Mouse (Mus musculus) forebrain, embryonic 11.5 days (tissue): Measurements from ENCODE around the gene Rap1gds1. TPM values are rescaled to one million over a fixed set of nuclear protein-coding genes. Genes with fewer than 3 reads are reported as not detected.
A peak's percentile ranks its signal among the peaks of the same experiment; 100 is the strongest.

Experiments
- ATAC-seq: fragments of 200-750 bp; cut with Nextera tagmentation; replicated peaks from 2 replicates; pipeline ENCODE4 v1.8.0; 2017; ENCODE audit warnings: moderate TSS enrichment; ENCODE audit not compliant: low FRiP score
- DNase-seq: peaks from one replicate; pipeline ENCODE4 v3.0.0-alpha.2; 2017; ENCODE audit warnings: low spot score
- H3K27ac ChIP-seq: fragments of 300-500 bp; sonication (generic); 2 replicates; pipeline ENCODE4 v1.5.1; 2014; ENCODE audit warnings: low read depth, low read length
- H3K27me3 ChIP-seq: fragments of 300-500 bp; sonication (generic); 2 replicates; pipeline ENCODE4 v1.6.1; 2014; ENCODE audit warnings: mild to moderate bottlenecking, low read length, mixed read lengths; ENCODE audit not compliant: control insufficient read depth, insufficient read depth
- H3K36me3 ChIP-seq: fragments of 300-500 bp; sonication (generic); 2 replicates; pipeline ENCODE4 v1.6.1; 2014; ENCODE audit warnings: mild to moderate bottlenecking, low read length, moderate library complexity, mixed read lengths; ENCODE audit not compliant: control insufficient read depth, insufficient read depth
- H3K4me1 ChIP-seq: fragments of 300-500 bp; sonication (generic); replicated peaks from 2 replicates; pipeline ENCODE4 v1.6.1; 2014; ENCODE audit warnings: low read length, mixed read lengths; ENCODE audit not compliant: control insufficient read depth, insufficient read depth
- H3K4me2 ChIP-seq: fragments of 300-500 bp; sonication (generic); 2 replicates; pipeline ENCODE4 v1.6.1; 2014; ENCODE audit warnings: low read depth, mild to moderate bottlenecking, low read length, moderate library complexity, mixed read lengths; ENCODE audit not compliant: severe bottlenecking
- H3K4me3 ChIP-seq: fragments of 300-500 bp; sonication (generic); 2 replicates; pipeline ENCODE4 v1.5.1; 2014; ENCODE audit warnings: low read depth, low read length
- H3K9ac ChIP-seq: fragments of 300-500 bp; sonication (generic); 2 replicates; pipeline ENCODE4 v1.6.1; 2014; ENCODE audit warnings: low read length
- H3K9me3 ChIP-seq: fragments of 300-500 bp; sonication (generic); 2 replicates; pipeline ENCODE4 v1.6.1; 2016; ENCODE audit warnings: low read length, mixed read lengths; ENCODE audit not compliant: control insufficient read depth
- WGBS: fragments of 180-500 bp; shearing (Covaris S2); extraction: QIAGEN DNeasy Blood & Tissue Kit; methylation state at CpG from one replicate; pipeline ENCODE4 v1.1.7; 2014; 5-methylcytosine and 5-hydroxymethylcytosine counted together
- polyA plus RNA-seq: library from polyadenylated mRNA; unstranded; fragments of >200 nt; fragmentation: Nextera tagmentation; extraction: Ambion mirVana; gene quantifications from 2 replicates; pipeline ENCODE4 v1.2.1, GENCODE M21; 2014

Rap1gds1 gene
- polyA plus RNA-seq, 1 experiment from 2014 or later, result 67.9 TPM

- Histone ChIP-seq H3K4me1 (no peaks in the 10 kb centered on the region), H3K36me3 (no peaks in the 10 kb centered on the region), H3K4me3 (no peak overlapping the region), H3K4me2 (no peak overlapping the region), H3K27ac (no peak overlapping the region), H3K9ac (no peak overlapping the region), H3K27me3 (no peaks in the 10 kb centered on the region), H3K9me3 (no peaks in the 10 kb centered on the region)
- ATAC-seq, result no peak
- no peak for DNase-seq
- 76% methylated on average over 1 of the region's 1 CpGs for WGBS
These were observed 26.9 kb upstream of the Rap1gds1 start for GRCm38 (mm10) chr3:139101941-139102340.

- no peaks in the 10 kb centered on the region for H3K27me3 ChIP-seq
- H3K27ac ChIP-seq, result no peak overlapping the region
These were observed 24.3 kb upstream of the Rap1gds1 start for GRCm38 (mm10) chr3:139099284-139099683.

GRCm38 (mm10) chr3:139095894-139096293, 20.9 kb upstream of the Rap1gds1 start:
- H3K4me3 ChIP-seq, result no peak overlapping the region
- no peak overlapping the region for H3K4me2 ChIP-seq
- H3K27ac ChIP-seq, result no peak overlapping the region
- WGBS, result 82% methylated on average over 7 of the region's 7 CpGs
- no peaks in the 10 kb centered on the region for H3K4me1 ChIP-seq
- no peak overlapping the region for H3K9ac ChIP-seq
- H3K27me3 ChIP-seq, result no peaks in the 10 kb centered on the region
- H3K36me3 ChIP-seq, result no peaks in the 10 kb centered on the region
- DNase-seq, result no peak
- no peaks in the 10 kb centered on the region; the same call in 1 of the 2 replicates for H3K9me3 ChIP-seq
- ATAC-seq, result no peak

More at GRCm38 (mm10) chr3:139099284-139099683, 24.3 kb upstream of the Rap1gds1 start:
- Histone ChIP-seq H3K4me1 (no peaks in the 10 kb centered on the region), H3K4me3 (no peak overlapping the region), H3K36me3 (no peaks in the 10 kb centered on the region), H3K9ac (no peak overlapping the region), H3K4me2 (no peak overlapping the region), H3K9me3 (no peaks in the 10 kb centered on the region)
- DNase-seq (no peak), ATAC-seq (no peak)
- WGBS, result 97% methylated on average over 5 of the region's 5 CpGs

- 92% methylated on average over 3 of the region's 3 CpGs for WGBS
- DNase-seq (no peak), ATAC-seq (no peak)
- Histone ChIP-seq H3K9ac (no peak overlapping the region), H3K4me3 (no peak overlapping the region), H3K27ac (no peak overlapping the region), H3K4me1 (no peaks in the 10 kb centered on the region), H3K4me2 (no peak overlapping the region), H3K27me3 (no peaks in the 10 kb centered on the region), H3K36me3 (no peaks in the 10 kb centered on the region), H3K9me3 (no peaks in the 10 kb centered on the region; the same call in 1 of the 2 replicates)
These were observed 13.5 kb upstream of the Rap1gds1 start for GRCm38 (mm10) chr3:139088526-139088925.

- Histone ChIP-seq H3K9me3 (no peaks in the 10 kb centered on the region; the same call in 1 of the 2 replicates), H3K9ac (no peak overlapping the region), H3K27me3 (no peaks in the 10 kb centered on the region), H3K4me3 (no peak overlapping the region), H3K36me3 (no peaks in the 10 kb centered on the region), H3K27ac (no peak overlapping the region), H3K4me2 (no peak overlapping the region), H3K4me1 (no peaks in the 10 kb centered on the region)
- ATAC-seq (no peak), DNase-seq (no peak)
- WGBS, result 90% methylated on average over 5 of the region's 5 CpGs
These were observed 9.0 kb upstream of the Rap1gds1 start for GRCm38 (mm10) chr3:139083778-139084539.

GRCm38 (mm10) chr3:139079831-139080230, 4.8 kb upstream of the Rap1gds1 start:
- no peaks in the 10 kb centered on the region for H3K9me3 ChIP-seq
- H3K4me1 ChIP-seq, result no peaks in the 10 kb centered on the region
- H3K27me3 ChIP-seq, result no peaks in the 10 kb centered on the region
- H3K36me3 ChIP-seq, result no peaks in the 10 kb centered on the region
- 88% methylated on average over 6 of the region's 6 CpGs for WGBS
- no peak overlapping the region for H3K27ac ChIP-seq
- ATAC-seq (no peak), DNase-seq (no peak)
- no peak overlapping the region for H3K9ac ChIP-seq
- no peak overlapping the region for H3K4me2 ChIP-seq
- no peak overlapping the region for H3K4me3 ChIP-seq

GRCm38 (mm10) chr3:139078010-139078409, 3.0 kb upstream of the Rap1gds1 start:
- H3K4me1 ChIP-seq, result peaks cover 4% of the 10 kb centered on the region; the same call in 1 of the 2 replicates
- H3K4me2 ChIP-seq, result no peak overlapping the region
- DNase-seq (no peak), ATAC-seq (no peak)
- no peak overlapping the region for H3K9ac ChIP-seq
- no peaks in the 10 kb centered on the region for H3K9me3 ChIP-seq
- no peaks in the 10 kb centered on the region for H3K36me3 ChIP-seq
- no peak overlapping the region for H3K4me3 ChIP-seq
- no peaks in the 10 kb centered on the region for H3K27me3 ChIP-seq
- WGBS, result 86% methylated on average over 3 of the region's 3 CpGs
- H3K27ac ChIP-seq, result no peak overlapping the region

GRCm38 (mm10) chr3:139076059-139076455, 1.1 kb upstream of the Rap1gds1 start:
- DNase-seq (no peak), ATAC-seq (no peak)
- Histone ChIP-seq H3K9me3 (no peaks in the 10 kb centered on the region), H3K36me3 (no peaks in the 10 kb centered on the region), H3K27ac (no peak overlapping the region), H3K4me2 (peak overlapping the region; percentile 80), H3K9ac (peak overlapping the region; percentile 81), H3K27me3 (no peaks in the 10 kb centered on the region), H3K4me1 (peaks cover 4% of the 10 kb centered on the region; the same call in 1 of the 2 replicates), H3K4me3 (peak overlapping the region; percentile 89)
- WGBS, result 14% methylated on average over 7 of the region's 7 CpGs
